Mouse (Mus musculus): ENCODE measurements around the gene Pkp1.

Pkp1 gene

GRCm38 (mm10) chr1:135856070-135856469 is 62.9 kb downstream of the Pkp1 start:
- DNase-seq (ENCODE audit: low spot score), result no peak

GRCm38 (mm10) chr1:135855344-135855687 is 63.7 kb downstream of the Pkp1 start:
- no peak for DNase-seq (ENCODE audit: low spot score)

GRCm38 (mm10) chr1:135854591-135855343 is 64.2 kb downstream of the Pkp1 start:
- DNase-seq (ENCODE audit: low spot score), result no peak

GRCm38 (mm10) chr1:135853200-135853599 is 65.8 kb downstream of the Pkp1 start:
- no peak for DNase-seq (ENCODE audit: low spot score)

- no peak for DNase-seq (ENCODE audit: low spot score)
These were observed 66.8 kb downstream of the Pkp1 start for GRCm38 (mm10) chr1:135852044-135852756.

GRCm38 (mm10) chr1:135850722-135851512 is 68.1 kb downstream of the Pkp1 start:
- DNase-seq (ENCODE audit: low spot score), result no peak

- DNase-seq (ENCODE audit: low spot score), result no peak
These were observed 71.2 kb downstream of the Pkp1 start for GRCm38 (mm10) chr1:135847611-135848351.

GRCm38 (mm10) chr1:135847139-135847562 is 71.9 kb downstream of the Pkp1 start:
- no peak for DNase-seq (ENCODE audit: low spot score)

- no peak for DNase-seq (ENCODE audit: low spot score)
These were observed 72.4 kb downstream of the Pkp1 start for GRCm38 (mm10) chr1:135846632-135847031.

- DNase-seq (ENCODE audit: low spot score), result no peak
These were observed 74.5 kb downstream of the Pkp1 start for GRCm38 (mm10) chr1:135844481-135844880.

GRCm38 (mm10) chr1:135843519-135844262 is 75.3 kb downstream of the Pkp1 start:
- no peak for DNase-seq (ENCODE audit: low spot score)

- no peak for DNase-seq (ENCODE audit: low spot score)
These were observed 78.2 kb downstream of the Pkp1 start for GRCm38 (mm10) chr1:135840675-135841395.

- DNase-seq (ENCODE audit: low spot score), result no peak
These were observed 79.9 kb downstream of the Pkp1 start for GRCm38 (mm10) chr1:135839065-135839464.

GRCm38 (mm10) chr1:135838626-135839025 is 80.4 kb downstream of the Pkp1 start:
- DNase-seq (ENCODE audit: low spot score), result no peak

- DNase-seq (ENCODE audit: low spot score), result no peak
These were observed 83.1 kb downstream of the Pkp1 start, which contains the start of gene Tnnt2 for GRCm38 (mm10) chr1:135835716-135836483. TSS of gene Tnnt2 (plus strand) at chr1:135836354.

GRCm38 (mm10) chr1:135834983-135835382 is 84.0 kb downstream of the Pkp1 start:
- no peak for DNase-seq (ENCODE audit: low spot score)

GRCm38 (mm10) chr1:135834206-135834859 is 84.7 kb downstream of the Pkp1 start:
- DNase-seq (ENCODE audit: low spot score), result no peak

- DNase-seq (ENCODE audit: low spot score), result no peak
These were observed 90.1 kb downstream of the Pkp1 start for GRCm38 (mm10) chr1:135828918-135829317.

GRCm38 (mm10) chr1:135821780-135822179 is 97.2 kb downstream of the Pkp1 start:
- no peak for DNase-seq (ENCODE audit: low spot score)
